Mouse (Mus musculus) thymus, postnatal 25 days (tissue): ENCODE measurements around the gene Dlg1.
A peak's percentile ranks its signal among the peaks of the same experiment; 100 is the strongest.
"Not testable (repeated sequence)": the region's sequence is repeated elsewhere in the genome, so short reads cannot be mapped to it uniquely, and the experiment has no call there.

Experiments used
- DNase-seq: peaks from one replicate; pipeline ENCODE4 v3.0.0; 2022

The Dlg1 gene

GRCm38 (mm10) chr16:31658539-31659334 is 4.5 kb upstream of the Dlg1 start:
- DNase-seq, result no peak

GRCm38 (mm10) chr16:31659453-31659852 is 3.8 kb upstream of the Dlg1 start:
- DNase-seq, result no peak

GRCm38 (mm10) chr16:31662556-31663378 is 476 bp upstream of the Dlg1 start:
- no peak for DNase-seq

- no peak for DNase-seq
Measured at GRCm38 (mm10) chr16:31664287-31664597, 999 bp downstream of the Dlg1 start.

GRCm38 (mm10) chr16:31672202-31672601 is 9.0 kb downstream of the Dlg1 start:
- no peak for DNase-seq

GRCm38 (mm10) chr16:31677463-31677862 is 14.2 kb downstream of the Dlg1 start:
- no peak for DNase-seq

- no peak for DNase-seq
Measured at GRCm38 (mm10) chr16:31682291-31682690, 19.0 kb downstream of the Dlg1 start.

- DNase-seq, result peak; percentile 45
Measured at GRCm38 (mm10) chr16:31683670-31684430, 20.6 kb downstream of the Dlg1 start.

- no peak for DNase-seq
Measured at GRCm38 (mm10) chr16:31684771-31685170, 21.5 kb downstream of the Dlg1 start.

- DNase-seq, result no peak
Measured at GRCm38 (mm10) chr16:31687766-31688165, 24.5 kb downstream of the Dlg1 start.

GRCm38 (mm10) chr16:31695286-31696020 is 32.2 kb downstream of the Dlg1 start:
- DNase-seq, result no peak

- DNase-seq, result no peak
Measured at GRCm38 (mm10) chr16:31696367-31696766, 33.1 kb downstream of the Dlg1 start.

GRCm38 (mm10) chr16:31697341-31697740 is 34.1 kb downstream of the Dlg1 start:
- no peak for DNase-seq

GRCm38 (mm10) chr16:31705213-31705612 is 42.0 kb downstream of the Dlg1 start:
- DNase-seq, result no peak

- no peak for DNase-seq
Measured at GRCm38 (mm10) chr16:31705904-31706303, 42.7 kb downstream of the Dlg1 start.

GRCm38 (mm10) chr16:31707326-31707725 is 44.1 kb downstream of the Dlg1 start:
- DNase-seq, result no peak

GRCm38 (mm10) chr16:31722991-31723390 is 59.7 kb downstream of the Dlg1 start:
- DNase-seq, result no peak

- no peak for DNase-seq
Measured at GRCm38 (mm10) chr16:31724121-31724520, 60.9 kb downstream of the Dlg1 start.

- no peak for DNase-seq
Measured at GRCm38 (mm10) chr16:31724818-31725217, 61.6 kb downstream of the Dlg1 start.

- DNase-seq, result not testable (repeated sequence)
Measured at GRCm38 (mm10) chr16:31730971-31731370, 67.7 kb downstream of the Dlg1 start.

GRCm38 (mm10) chr16:31737081-31737480 is 73.8 kb downstream of the Dlg1 start:
- no peak for DNase-seq

- no peak for DNase-seq
Measured at GRCm38 (mm10) chr16:31737761-31738160, 74.5 kb downstream of the Dlg1 start.

- no peak for DNase-seq
Measured at GRCm38 (mm10) chr16:31740271-31740670, 77.0 kb downstream of the Dlg1 start.
